Mouse (Mus musculus) myocyte (in vitro differentiated cells): Measurements from ENCODE around the gene Krtap1-4.

Experiments used
- CEBPB ChIP-seq: IDR thresholded peaks from 2 replicates; pipeline ENCODE4 v1.6.1; 2011; ENCODE audit warnings: mild to moderate bottlenecking, moderate library complexity; ENCODE audit not compliant: poor library complexity, insufficient read depth, severe bottlenecking
- E2F4 ChIP-seq: IDR thresholded peaks from one replicate; pipeline ENCODE4 v1.6.1; 2011; ENCODE audit warnings: mild to moderate bottlenecking, control low read depth, moderate library complexity; ENCODE audit not compliant: insufficient read depth
- MAX ChIP-seq: IDR thresholded peaks from one replicate; pipeline ENCODE4 v1.6.1; 2011; ENCODE audit warnings: low read depth, mild to moderate bottlenecking, control low read depth
- MYOD1 ChIP-seq, 3 experiments: IDR thresholded peaks; one replicate each; pipeline ENCODE4 v1.6.1; 2011; ENCODE audit warnings: control low read depth in 2 of 3, low read depth in 2 of 3, mild to moderate bottlenecking in 2 of 3, moderate library complexity in 1 of 3; ENCODE audit not compliant: insufficient read length in 2 of 3, control insufficient read depth in 1 of 3
- MYOG ChIP-seq, 3 experiments: IDR thresholded peaks; one replicate each; pipeline ENCODE4 v1.6.1; 2011; ENCODE audit warnings: control low read depth in 2 of 3, low read depth in 2 of 3, mild to moderate bottlenecking in 2 of 3; ENCODE audit not compliant: insufficient read length in 2 of 3, control insufficient read depth in 1 of 3, insufficient read depth in 1 of 3
- POLR2A ChIP-seq: IDR thresholded peaks from one replicate; pipeline ENCODE4 v1.6.1; 2011; ENCODE audit warnings: low read depth, mild to moderate bottlenecking, control low read depth, moderate library complexity; ENCODE audit not compliant: insufficient read length
- POLR2AphosphoS2 ChIP-seq: IDR thresholded peaks from one replicate; pipeline ENCODE4 v1.6.1; 2011; ENCODE audit warnings: low read depth, control low read depth; ENCODE audit not compliant: insufficient read length
- REST ChIP-seq: IDR thresholded peaks from one replicate; pipeline ENCODE4 v1.6.1; 2011; ENCODE audit warnings: mild to moderate bottlenecking, control low read depth, moderate library complexity; ENCODE audit not compliant: insufficient read depth, insufficient read length
- SRF ChIP-seq: IDR thresholded peaks from one replicate; pipeline ENCODE4 v1.6.1; 2011; ENCODE audit warnings: low read depth; ENCODE audit not compliant: control insufficient read depth, insufficient read length
- TCF12 ChIP-seq: IDR thresholded peaks from one replicate; pipeline ENCODE4 v1.6.1; 2011; ENCODE audit warnings: mild to moderate bottlenecking, control low read depth; ENCODE audit not compliant: poor library complexity, insufficient read depth, severe bottlenecking
- USF1 ChIP-seq: IDR thresholded peaks from one replicate; pipeline ENCODE4 v1.6.1; 2011; ENCODE audit warnings: low read depth, mild to moderate bottlenecking, control low read depth, moderate library complexity

DNA sequence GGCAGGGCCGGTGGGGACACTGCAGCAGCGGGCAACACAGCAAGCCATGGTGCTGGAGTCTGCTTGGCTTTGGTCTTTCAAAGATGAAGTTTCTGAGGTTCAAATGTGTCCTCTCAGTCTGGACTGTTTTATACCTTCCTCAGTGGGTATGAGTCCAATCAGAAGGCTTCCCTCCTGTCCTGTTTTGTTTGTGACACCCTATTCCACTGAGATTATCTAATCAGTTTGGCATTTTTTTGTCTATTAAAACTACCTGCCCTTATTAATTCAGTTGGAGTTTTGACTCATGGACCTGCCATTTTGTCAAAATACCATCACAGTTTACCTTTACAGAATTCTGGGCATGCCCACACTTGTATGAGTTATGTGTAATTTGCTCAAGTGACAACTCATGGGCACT is 26.7 kb downstream of the Krtap1-4 start, which contains the start of gene Krtap3-2:
- TF ChIP-seq POLR2A (no peak), TCF12 (no peak), USF1 (no peak), CEBPB (no peak), E2F4 (no peak), POLR2AphosphoS2 (no peak), REST (no peak), SRF (no peak), MYOG (IDR thresholded peaks at IDR 0.05; ENCODE audit: control insufficient read depth in 1 of 3, insufficient read depth in 1 of 3, insufficient read length in 2 of 3, low read depth in 2 of 3) (no peak), MYOD1 (IDR thresholded peaks at IDR 0.05; ENCODE audit: control insufficient read depth in 1 of 3, insufficient read length in 2 of 3, low read depth in 2 of 3) (no peak), MAX (no peak)
